Mouse (Mus musculus): ENCODE data around the gene Tgfbr2.
A peak's percentile ranks its signal among the peaks of the same experiment; 100 is the strongest.

Gene Tgfbr2

GRCm38 (mm10) chr9:116174481-116175461 is at the start of gene Tgfbr2:
Gene Tgfbr2 (minus strand): TSS chr9:116175360.
- DNase-seq (ENCODE audit: low spot score): peak; percentile 88

- no peak for DNase-seq (ENCODE audit: low spot score)
These were observed 48.2 kb upstream of the Tgfbr2 start for GRCm38 (mm10) chr9:116223368-116223767.

GRCm38 (mm10) chr9:116222643-116223042 is 47.5 kb upstream of the Tgfbr2 start:
- no peak for DNase-seq (ENCODE audit: low spot score)

GRCm38 (mm10) chr9:116222000-116222399 is 46.8 kb upstream of the Tgfbr2 start:
- no peak for DNase-seq (ENCODE audit: low spot score)

- DNase-seq (ENCODE audit: low spot score): no peak
These were observed 46.4 kb upstream of the Tgfbr2 start for GRCm38 (mm10) chr9:116221565-116221964.

- DNase-seq (ENCODE audit: low spot score): no peak
These were observed 45.5 kb upstream of the Tgfbr2 start for GRCm38 (mm10) chr9:116220616-116221015.

- no peak for DNase-seq (ENCODE audit: low spot score)
These were observed 45.0 kb upstream of the Tgfbr2 start for GRCm38 (mm10) chr9:116220159-116220515.

- no peak for DNase-seq (ENCODE audit: low spot score)
These were observed 44.3 kb upstream of the Tgfbr2 start for GRCm38 (mm10) chr9:116219234-116220158.

GRCm38 (mm10) chr9:116218780-116219179 is 43.6 kb upstream of the Tgfbr2 start:
- no peak for DNase-seq (ENCODE audit: low spot score)

GRCm38 (mm10) chr9:116217099-116217498 is 41.9 kb upstream of the Tgfbr2 start:
- DNase-seq (ENCODE audit: low spot score): no peak

- DNase-seq (ENCODE audit: low spot score): no peak
These were observed 41.5 kb upstream of the Tgfbr2 start for GRCm38 (mm10) chr9:116216677-116217076.

- DNase-seq (ENCODE audit: low spot score): no peak
These were observed 39.1 kb upstream of the Tgfbr2 start for GRCm38 (mm10) chr9:116214296-116214695.

GRCm38 (mm10) chr9:116212915-116213619 is 37.9 kb upstream of the Tgfbr2 start:
- DNase-seq (ENCODE audit: low spot score): no peak

GRCm38 (mm10) chr9:116212069-116212468 is 36.9 kb upstream of the Tgfbr2 start:
- DNase-seq (ENCODE audit: low spot score): no peak

- no peak for DNase-seq (ENCODE audit: low spot score)
These were observed 33.2 kb upstream of the Tgfbr2 start for GRCm38 (mm10) chr9:116208169-116208904.

GRCm38 (mm10) chr9:116206901-116207300 is 31.7 kb upstream of the Tgfbr2 start:
- no peak for DNase-seq (ENCODE audit: low spot score)

- DNase-seq (ENCODE audit: low spot score): no peak
These were observed 28.5 kb upstream of the Tgfbr2 start for GRCm38 (mm10) chr9:116203675-116204074.

GRCm38 (mm10) chr9:116199127-116199526 is 24.0 kb upstream of the Tgfbr2 start:
- DNase-seq (ENCODE audit: low spot score): no peak

GRCm38 (mm10) chr9:116198488-116198887 is 23.3 kb upstream of the Tgfbr2 start:
- no peak for DNase-seq (ENCODE audit: low spot score)

GRCm38 (mm10) chr9:116197491-116198170 is 22.5 kb upstream of the Tgfbr2 start:
- DNase-seq (ENCODE audit: low spot score): no peak
